Mouse (Mus musculus) heart, postnatal 10 days (tissue): ENCODE measurements around the gene Stk17b. TPM values are rescaled to one million over a fixed set of nuclear protein-coding genes. Genes with fewer than 3 reads are reported as not detected.

Source experiments
- DNase-seq, 2 experiments: peaks; one replicate each; pipeline ENCODE4 v3.0.0; 2021
- intact Hi-C: fragments of 180-260 bp; cut with DNase I; formaldehyde crosslinking; loops from one replicate; pipeline ENCODE4 v1.15.1; 2025
- total RNA-seq, 2 experiments: library from RNA; stranded (reverse); gene quantifications; 2 replicates each; pipeline ENCODE4 v1.2.3; 2021

Stk17b gene
- total RNA-seq = 10 to 100 TPM; 14.7 to 17.4 TPM

GRCm38 (mm10) chr1:53784721-53785418, at the start of gene Stk17b:
TSS of gene Stk17b (minus strand) at chr1:53785224.
- intact Hi-C loops = loop anchor here (2.0 to 10.0 kb wide), 2 partner anchors 38 to 100 kb away; no protein-coding TSS in a partner anchor
- peak; percentile 93 to 94 for DNase-seq

- intact Hi-C loops = no loop called here
Measured at GRCm38 (mm10) chr1:53830286-53830685, 45.3 kb upstream of the Stk17b start.

GRCm38 (mm10) chr1:53829089-53829488, 44.1 kb upstream of the Stk17b start:
- no peak for DNase-seq
- intact Hi-C loops = no loop called here

More at GRCm38 (mm10) chr1:53830286-53830685, 45.3 kb upstream of the Stk17b start:
- DNase-seq = no peak

- DNase-seq = no peak
- intact Hi-C loops = no loop called here
Measured at GRCm38 (mm10) chr1:53824446-53825337, 39.7 kb upstream of the Stk17b start.

- intact Hi-C loops = loop anchor here (2.0 kb wide), 1 partner anchor 39 kb away; the partner anchor contains the start of gene Stk17b
- peak; percentile 46 to 54 for DNase-seq
Measured at GRCm38 (mm10) chr1:53823687-53824445, 38.8 kb upstream of the Stk17b start.

GRCm38 (mm10) chr1:53821983-53822382, 37.0 kb upstream of the Stk17b start:
- DNase-seq = no peak
- intact Hi-C loops = loop anchor here (2.0 kb wide), 1 partner anchor 37 kb away; the partner anchor contains the start of gene Stk17b

GRCm38 (mm10) chr1:53820041-53820632, 35.1 kb upstream of the Stk17b start:
- intact Hi-C loops = no loop called here

GRCm38 (mm10) chr1:53818072-53818862, 33.2 kb upstream of the Stk17b start:
- intact Hi-C loops = no loop called here
- DNase-seq = no peak

More at GRCm38 (mm10) chr1:53820041-53820632, 35.1 kb upstream of the Stk17b start:
- no peak for DNase-seq

- intact Hi-C loops = no loop called here
- DNase-seq = no peak
Measured at GRCm38 (mm10) chr1:53816353-53816752, 31.3 kb upstream of the Stk17b start.

GRCm38 (mm10) chr1:53814077-53814705, 29.2 kb upstream of the Stk17b start:
- intact Hi-C loops = no loop called here

GRCm38 (mm10) chr1:53811919-53812318, 26.9 kb upstream of the Stk17b start:
- DNase-seq = no peak
- intact Hi-C loops = no loop called here

More at GRCm38 (mm10) chr1:53814077-53814705, 29.2 kb upstream of the Stk17b start:
- peak in 1 of 2 experiments; percentile 27 for DNase-seq

- intact Hi-C loops = no loop called here
- DNase-seq = no peak
Measured at GRCm38 (mm10) chr1:53808229-53808628, 23.2 kb upstream of the Stk17b start.

GRCm38 (mm10) chr1:53797811-53798210, 12.8 kb upstream of the Stk17b start:
- DNase-seq = no peak
- intact Hi-C loops = no loop called here

- intact Hi-C loops = no loop called here
- DNase-seq = no peak
Measured at GRCm38 (mm10) chr1:53797074-53797473, 12.1 kb upstream of the Stk17b start.

GRCm38 (mm10) chr1:53796271-53796670, 11.2 kb upstream of the Stk17b start:
- intact Hi-C loops = no loop called here
- DNase-seq = no peak

GRCm38 (mm10) chr1:53795591-53795990, 10.6 kb upstream of the Stk17b start:
- no peak for DNase-seq
- intact Hi-C loops = no loop called here

GRCm38 (mm10) chr1:53795081-53795480, 10.1 kb upstream of the Stk17b start:
- DNase-seq = no peak
- intact Hi-C loops = no loop called here

- intact Hi-C loops = no loop called here
- no peak for DNase-seq
Measured at GRCm38 (mm10) chr1:53794279-53794678, 9.3 kb upstream of the Stk17b start.

- no peak for DNase-seq
- intact Hi-C loops = no loop called here
Measured at GRCm38 (mm10) chr1:53791343-53791742, 6.3 kb upstream of the Stk17b start.
